10 mouse cellular contexts compared by ENCODE assay signal in genomic region chr5:135550910-135551309, GRCm38 (mm10). TPM values are rescaled to one million over a fixed set of nuclear protein-coding genes. Genes with fewer than 3 reads are reported as not detected.
DNase-seq lines count a peak whose midpoint lies in the region; TF ChIP-seq lines count a peak whose summit lies in the region.
"Had no signal": no experiment of that assay in that cellular context is flagged by ENCODE, and none has a peak within 500 bp of the region (broad histone marks: within the 10 kb centered on the region; RNA-seq: fewer than 3 reads in every experiment).

No protein-coding gene starts in this region.

- TF ChIP-seq CTCF in brain, embryonic 14.5 days (IDR thresholded peaks at IDR 0.05; ENCODE audit: borderline replicate concordance, extremely low read depth, insufficient read depth, insufficient read length), result peak; percentile 47; the same call in 1 of the 2 replicates

- TF ChIP-seq POLR2A in brain, embryonic 14.5 days (IDR thresholded peaks at IDR 0.05; ENCODE audit: borderline replicate concordance, extremely low read depth, insufficient read depth, insufficient read length, poor library complexity, severe bottlenecking), result no peak

- peak; percentile 39 to 53 for DNase-seq in heart, postnatal 10 days
- DNase-seq in heart, adult 11 months, result no peak
- peak; percentile 26 for DNase-seq in right cerebral cortex, adult 18-20 months
- no peak for DNase-seq in right cerebral cortex, postnatal 14 days
- peak; percentile 30 for DNase-seq in brain, embryonic 14.5 days (ENCODE audit: low read depth)
- DNase-seq in retina, embryonic 14.5 days (ENCODE audit: low spot score), result peak; percentile 56
- DNase-seq in urinary bladder, adult 2 months (ENCODE audit: low spot score), result no peak
- DNase-seq in kidney, postnatal 4 days, result no peak

- intact Hi-C loops in heart, postnatal 10 days (cut with DNase I), result loop anchor here (1.0 kb wide), 1 partner anchor 65 kb away; no protein-coding TSS in a partner anchor

RNA-seq across cellular contexts. Expression of gene Hip1, which starts 6.0 kb away (rescaled TPM):
- total RNA-seq in heart, postnatal 10 days (2021), result 10 to 100 TPM; 43.3 to 51.8 TPM
- polyA plus RNA-seq in brain, embryonic 14.5 days (2012; rRNA removed), result 44.0 and 58.5 TPM in 2 replicates
- polyA plus RNA-seq in urinary bladder, adult 2 months (2012; rRNA removed), result 25.3 and 33.6 TPM in 2 replicates

RNA-seq across cellular contexts. Expression of gene Ccl26, which starts 12.5 kb away (rescaled TPM):
- total RNA-seq in heart, postnatal 10 days (2021), result not detected
- polyA plus RNA-seq in brain, embryonic 14.5 days (2012; rRNA removed), result not detected in 2 replicates
- not detected in 2 replicates for polyA plus RNA-seq in urinary bladder, adult 2 months (2012; rRNA removed)
- total RNA-seq: heart, postnatal 14 days had no signal
- polyA plus RNA-seq: liver, embryonic 15.5 days had no signal

RNA-seq across cellular contexts. Expression of gene Ccl24, which starts 21.9 kb away (rescaled TPM):
- 1 to 10 TPM; 1.2 to 1.8 TPM for total RNA-seq in heart, postnatal 10 days (2021)
- polyA plus RNA-seq in brain, embryonic 14.5 days (2012; rRNA removed), result 0.97 and 1.3 TPM in 2 replicates
- 12.1 and 16.2 TPM in 2 replicates for polyA plus RNA-seq in urinary bladder, adult 2 months (2012; rRNA removed)

Comparison
In these comparisons a context has a peak if more than half of its experiments do, and no peak if none do; other contexts are left out.
1. DNase-seq: peak in heart, postnatal 10 days (2 of 2), right cerebral cortex, adult 18-20 months (single experiment), brain, embryonic 14.5 days (single experiment) and retina, embryonic 14.5 days (single experiment); none in heart, adult 11 months (single experiment), right cerebral cortex, postnatal 14 days (single experiment), urinary bladder, adult 2 months (single experiment) and kidney, postnatal 4 days (0 of 2).